Mouse (Mus musculus) fat pad, adult 2 months (tissue): ENCODE results near the gene Man2b2.

Experiments used
- DNase-seq: peaks from one replicate; pipeline ENCODE4 v3.0.0-alpha.2; 2011; ENCODE audit warnings: low read depth, low spot score; ENCODE audit errors: extremely low read depth

Man2b2 gene

GRCm38 (mm10) chr5:36829913-36830879 lies at the start of gene Man2b2:
Gene Man2b2 (minus strand): TSS chr5:36830653.
- no peak for DNase-seq

GRCm38 (mm10) chr5:36878801-36879200 lies 48.3 kb upstream of the Man2b2 start:
- DNase-seq = no peak

DNA sequence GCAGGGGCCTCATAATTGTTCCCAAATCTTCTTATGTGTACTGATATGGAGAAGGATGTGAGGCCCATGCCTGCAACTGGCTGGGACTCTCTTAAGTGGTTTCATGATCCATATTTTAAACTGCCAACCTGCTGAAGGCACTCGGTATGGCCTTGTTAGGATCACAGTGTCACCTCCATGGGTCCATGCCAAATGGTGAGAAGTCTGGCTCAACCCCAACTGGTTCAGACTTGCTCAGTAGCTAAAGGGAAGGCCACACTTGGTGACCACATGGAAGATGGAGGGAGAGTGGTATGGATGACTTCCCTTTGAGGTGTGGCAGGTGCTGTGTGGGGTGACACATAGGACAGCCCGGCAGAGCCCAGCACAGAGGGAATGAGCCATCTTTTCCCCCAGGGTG lies 47.2 kb upstream of the Man2b2 start:
- no peak for DNase-seq

DNA sequence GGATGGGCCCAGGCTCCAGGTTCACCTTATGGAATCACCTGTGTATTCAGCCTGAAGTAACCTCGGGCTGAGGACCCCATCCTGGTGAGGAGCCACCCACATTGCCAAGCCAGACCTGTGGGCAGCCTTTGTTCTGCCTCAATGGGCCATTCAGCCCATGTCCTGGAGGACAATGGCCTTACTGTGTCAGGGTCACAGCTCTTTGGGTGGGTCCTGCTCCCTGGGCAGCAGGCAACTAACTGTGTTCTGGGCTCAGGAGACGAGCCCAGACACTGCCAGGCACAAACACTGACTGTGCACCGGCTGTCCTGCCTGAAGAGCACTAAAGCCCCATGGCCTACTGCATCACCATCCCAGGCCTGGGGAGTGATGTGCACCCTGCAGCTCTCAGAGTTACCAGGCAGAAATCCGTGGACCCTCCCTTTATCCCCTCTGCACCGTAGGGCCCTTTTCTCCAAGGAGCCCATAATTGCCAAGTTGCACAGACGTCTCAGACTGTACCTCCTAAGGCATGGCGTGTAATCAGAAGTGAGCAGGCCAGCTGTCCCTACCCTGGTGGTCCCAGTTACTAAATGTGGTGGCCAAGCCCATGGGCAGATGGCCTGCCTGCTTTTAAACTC lies 46.4 kb upstream of the Man2b2 start:
- no peak for DNase-seq

DNA sequence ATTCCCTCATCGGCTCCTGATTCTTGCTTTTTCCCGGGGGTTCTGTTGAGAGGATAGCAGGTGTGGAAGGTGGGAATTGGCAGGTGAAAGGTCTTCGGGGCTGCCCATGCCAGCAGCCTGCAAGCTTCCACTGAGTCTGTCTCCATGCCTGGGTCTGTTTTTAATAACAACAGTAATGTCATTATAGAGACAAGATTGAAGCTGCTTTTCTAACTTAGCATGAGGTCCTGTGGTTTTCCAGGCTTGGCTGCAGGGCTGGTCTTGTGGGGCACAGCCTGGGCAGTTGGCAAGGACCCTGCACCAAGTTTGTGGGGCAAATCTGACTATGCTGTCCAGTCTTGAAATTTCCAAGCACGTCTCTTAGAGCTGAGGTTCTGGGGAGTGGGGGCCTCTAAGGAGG lies 45.5 kb upstream of the Man2b2 start:
- no peak for DNase-seq

DNA sequence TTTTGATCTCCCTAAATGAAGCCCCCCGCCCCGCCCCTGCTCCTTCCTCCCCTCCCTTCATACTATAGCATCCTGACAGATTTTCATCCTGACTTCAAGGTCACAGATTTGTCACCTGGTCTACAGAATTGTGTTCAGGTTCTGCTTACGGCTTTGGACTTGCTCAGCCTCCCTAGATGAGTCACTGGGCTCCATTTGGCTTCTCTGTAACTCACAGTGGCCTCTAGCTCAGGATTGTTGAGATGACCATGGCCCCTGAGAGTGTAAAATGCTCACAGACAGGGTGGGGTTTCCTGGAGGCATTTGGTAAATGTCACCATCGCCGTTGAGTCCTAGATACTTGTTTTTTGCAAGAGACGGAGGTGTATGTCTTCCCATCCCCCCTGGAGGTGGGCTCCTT lies 40.5 kb upstream of the Man2b2 start:
- DNase-seq = no peak

- DNase-seq = no peak
Measured at GRCm38 (mm10) chr5:36869578-36870236, 39.3 kb upstream of the Man2b2 start.

GRCm38 (mm10) chr5:36869186-36869577 lies 38.7 kb upstream of the Man2b2 start:
- no peak for DNase-seq

- DNase-seq = no peak
Measured at GRCm38 (mm10) chr5:36868266-36869090, 38.0 kb upstream of the Man2b2 start, which contains the start of gene Ppp2r2c. Gene Ppp2r2c (plus strand): TSS chr5:36868513.

GRCm38 (mm10) chr5:36867561-36867960 lies 37.1 kb upstream of the Man2b2 start:
- DNase-seq = no peak

DNA sequence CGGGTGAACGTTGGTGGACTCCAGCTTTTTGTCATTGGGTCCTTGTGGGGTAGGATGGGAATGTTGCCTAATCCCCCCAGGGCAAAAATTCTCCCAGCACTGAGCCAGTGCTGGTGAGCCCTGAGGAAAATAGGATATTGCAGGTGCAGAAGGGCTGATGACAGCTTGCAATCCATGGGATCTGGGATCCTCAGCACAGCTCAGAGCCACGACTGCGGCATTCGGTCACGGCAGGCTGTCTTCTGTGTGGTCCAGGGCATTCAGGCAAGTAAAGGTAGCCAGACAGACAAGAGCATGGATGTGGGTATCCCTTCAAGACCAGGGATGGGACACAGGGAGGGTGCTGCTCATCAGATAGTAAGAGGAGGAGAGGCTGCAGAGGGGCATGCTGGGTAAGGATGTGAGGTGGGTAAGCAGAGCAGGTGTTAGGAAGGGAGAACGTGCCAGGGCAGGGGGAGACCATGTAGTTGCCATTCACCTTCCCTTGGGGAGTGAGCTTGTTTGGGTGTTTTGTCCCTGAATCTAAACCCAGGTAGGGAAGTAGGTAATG lies 36.3 kb upstream of the Man2b2 start:
- no peak for DNase-seq

- no peak for DNase-seq
Measured at GRCm38 (mm10) chr5:36861084-36861483, 30.6 kb upstream of the Man2b2 start.

DNA sequence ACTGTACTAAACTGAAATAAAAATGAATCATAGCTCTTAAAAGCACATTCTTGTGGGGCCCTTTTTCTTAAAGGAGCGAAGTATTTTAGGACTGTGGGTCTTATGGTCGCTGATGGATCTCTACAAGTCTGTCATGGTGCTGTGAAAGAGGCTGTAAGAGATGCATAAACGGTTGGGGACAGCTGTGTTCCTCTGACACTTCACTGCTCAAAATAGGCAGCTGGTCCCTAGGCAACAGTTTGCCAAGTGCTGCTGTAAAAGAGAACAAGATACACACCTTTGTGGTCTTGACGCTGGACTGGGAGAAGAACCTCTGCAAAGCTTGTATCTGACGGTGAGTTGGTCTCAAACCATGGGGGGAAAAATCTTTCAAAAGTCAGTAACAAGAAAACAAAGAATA lies 27.1 kb upstream of the Man2b2 start:
- no peak for DNase-seq

- no peak for DNase-seq
Measured at GRCm38 (mm10) chr5:36856529-36856928, 26.1 kb upstream of the Man2b2 start.

DNA sequence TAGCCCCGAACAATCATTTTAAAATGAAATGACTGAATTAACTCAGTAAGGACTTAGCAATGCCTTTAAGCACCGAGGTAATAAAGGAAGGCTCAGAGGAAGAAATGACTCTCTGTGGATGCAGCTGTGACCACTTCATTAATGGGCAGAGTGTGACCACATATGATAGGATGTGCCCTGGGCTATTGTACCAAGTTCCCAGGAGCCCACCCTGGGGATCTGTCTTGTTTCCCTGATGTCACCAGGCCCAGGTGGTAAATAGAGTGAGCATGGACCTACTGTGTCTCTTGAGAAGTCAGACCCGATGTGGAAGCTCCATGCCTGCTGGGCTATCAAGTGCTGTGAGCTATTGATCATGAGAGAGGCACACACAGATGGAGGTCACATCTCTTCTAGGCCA lies 24.7 kb upstream of the Man2b2 start:
- no peak for DNase-seq

DNA sequence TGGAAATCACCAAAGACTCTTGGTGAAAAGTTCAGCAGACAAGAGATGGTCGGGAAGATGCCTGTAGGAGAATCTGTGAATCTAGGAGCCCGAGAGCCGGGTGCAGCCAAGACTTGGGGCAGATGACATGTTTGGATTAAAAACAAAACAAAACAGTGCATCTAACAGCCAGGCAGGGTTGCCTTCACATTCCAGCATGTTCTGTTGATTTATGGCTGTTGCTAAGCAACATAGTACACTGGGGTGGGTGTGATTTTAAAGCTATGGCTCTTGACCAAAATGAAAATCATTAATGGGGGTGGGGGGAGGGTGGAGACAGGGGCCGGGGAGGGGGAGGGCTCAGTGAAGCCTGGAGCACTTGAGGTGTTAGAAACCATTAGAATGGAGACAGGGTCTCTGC lies 21.1 kb upstream of the Man2b2 start:
- DNase-seq = no peak

DNA sequence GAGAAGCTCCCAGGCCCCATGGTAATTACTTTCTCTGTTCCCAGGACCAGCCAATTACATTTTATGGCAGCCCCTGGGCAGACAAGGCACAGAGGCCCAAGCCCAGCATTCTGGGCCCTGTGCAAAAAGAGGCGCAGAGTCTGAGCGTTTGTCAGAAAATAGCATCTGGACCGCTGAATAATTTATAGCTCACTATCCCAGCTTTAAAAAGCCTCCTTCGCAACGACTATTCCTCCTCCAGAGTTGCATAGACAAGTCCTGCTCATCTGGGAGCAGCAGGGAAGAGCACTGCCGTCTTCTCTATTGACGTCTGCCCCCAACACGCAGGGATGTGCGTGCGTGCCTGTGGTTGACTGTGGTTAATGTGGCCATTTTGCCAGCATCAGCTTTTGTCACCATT lies 14.0 kb upstream of the Man2b2 start:
- no peak for DNase-seq

DNA sequence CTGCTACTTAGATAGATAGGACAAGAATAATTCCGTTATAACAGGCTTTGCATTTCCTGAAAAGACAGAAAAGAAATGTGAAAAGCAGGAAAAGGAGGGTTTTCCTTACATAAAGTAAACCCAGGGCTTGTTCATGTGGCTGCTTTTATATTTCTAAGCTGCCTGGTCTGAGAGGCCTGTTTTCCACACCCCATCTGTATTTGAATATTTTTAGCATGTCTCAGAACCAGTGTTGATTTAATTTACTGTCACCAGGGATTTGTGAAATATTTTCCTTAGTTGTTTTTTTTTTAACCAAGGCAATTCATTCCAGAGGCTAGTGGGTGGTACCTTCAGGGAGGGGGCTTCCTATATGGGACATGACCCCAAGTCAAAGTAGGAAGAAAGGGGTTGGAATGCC lies 11.2 kb upstream of the Man2b2 start:
- DNase-seq = no peak

- DNase-seq = no peak
Measured at GRCm38 (mm10) chr5:36840092-36840491, 9.6 kb upstream of the Man2b2 start.

DNA sequence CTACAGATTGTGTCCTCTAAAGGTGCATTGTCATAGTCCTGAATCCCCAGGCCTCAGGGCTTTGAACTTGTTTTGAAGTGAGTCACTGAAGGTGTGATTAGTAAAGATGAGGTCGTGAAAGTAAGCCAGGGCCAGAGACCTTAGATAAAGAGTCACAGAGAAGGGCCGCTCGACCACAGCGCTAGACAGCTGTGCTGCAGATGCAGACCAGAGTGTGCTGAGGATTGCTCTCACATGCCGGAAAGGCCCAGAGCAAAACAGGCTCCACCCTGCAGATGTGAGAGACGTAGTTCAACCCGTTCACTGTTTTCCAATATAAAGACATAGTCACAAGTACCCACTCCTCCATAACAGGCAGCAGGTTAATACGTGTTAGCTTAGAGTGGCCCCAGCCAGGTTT lies 9.1 kb upstream of the Man2b2 start:
- no peak for DNase-seq

GRCm38 (mm10) chr5:36839032-36839431 lies 8.6 kb upstream of the Man2b2 start:
- no peak for DNase-seq
